Mouse (Mus musculus): ENCODE measurements around the gene Leap2. TPM values are rescaled to one million over a fixed set of nuclear protein-coding genes. Genes with fewer than 3 reads are reported as not detected.

Gene Leap2
- polyA plus RNA-seq, 1 experiment = not detected

DNA sequence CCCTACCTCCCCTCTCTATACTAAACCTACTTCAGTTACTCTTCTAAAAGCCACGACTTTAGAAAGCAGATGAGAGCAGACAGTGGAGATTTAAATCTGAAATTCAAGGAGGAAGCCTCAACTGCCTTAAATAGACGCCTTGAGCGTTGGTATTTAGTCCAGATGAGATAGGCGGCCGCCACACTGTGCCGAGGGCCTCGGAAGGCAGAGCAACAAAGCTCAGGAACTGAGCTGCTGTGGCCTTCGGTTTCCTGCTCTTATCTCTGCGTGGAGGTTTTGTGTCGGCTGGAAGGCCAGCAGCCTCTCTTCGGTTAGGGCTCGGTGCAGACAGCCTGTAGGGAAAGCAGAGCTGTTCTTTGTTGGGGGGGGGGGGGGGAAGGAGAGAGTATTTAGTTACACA lies 19.0 kb upstream of the Leap2 start:
- TF ChIP-seq POLR2A (IDR thresholded peaks at IDR 0.05; ENCODE audit: control insufficient read depth, low read depth, low read length) (peak; percentile 41; the same call in 1 of the 2 replicates), CTCF (IDR thresholded peaks at IDR 0.05; ENCODE audit: control insufficient read depth, insufficient read depth, insufficient replicate concordance, low read depth, low read length) (no peak)
- Histone ChIP-seq H3K27me3 (ENCODE audit: control insufficient read depth, insufficient read depth, low read length) (no peaks in the 10 kb centered on the region), H3K4me3 (ENCODE audit: control insufficient read depth, low read depth, low read length) (no peak overlapping the region), H3K27ac (ENCODE audit: control insufficient read depth, insufficient read depth, low read depth, low read length) (no peak overlapping the region), H3K4me1 (ENCODE audit: control insufficient read depth, insufficient read depth, low read length) (no peaks in the 10 kb centered on the region), H3K36me3 (ENCODE audit: control insufficient read depth, insufficient read depth, low read length) (no peaks in the 10 kb centered on the region)

DNA sequence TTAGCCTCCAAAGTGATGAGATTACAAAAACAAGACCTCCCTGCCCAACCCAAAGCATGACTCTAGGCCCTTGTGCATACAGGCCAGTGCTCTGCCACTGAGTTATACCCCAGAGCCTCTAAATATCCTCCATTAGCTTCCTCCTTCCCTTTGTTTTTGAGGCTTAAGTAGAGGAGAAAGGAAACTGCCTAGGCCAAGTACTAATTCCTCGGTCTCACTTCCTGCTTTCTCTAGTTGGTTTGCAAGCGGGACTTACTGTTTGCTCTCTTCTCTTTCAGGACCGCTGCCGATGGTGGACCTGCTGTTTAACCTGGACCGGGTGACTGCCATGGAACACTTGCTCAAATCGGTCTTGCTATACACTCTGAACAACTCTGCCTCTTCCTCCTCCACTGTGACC lies 13.4 kb upstream of the Leap2 start:
- Histone ChIP-seq H3K36me3 (ENCODE audit: control insufficient read depth, insufficient read depth, low read length) (no peaks in the 10 kb centered on the region), H3K4me1 (ENCODE audit: control insufficient read depth, insufficient read depth, low read length) (peaks cover 2% of the 10 kb centered on the region), H3K27ac (ENCODE audit: control insufficient read depth, insufficient read depth, low read depth, low read length) (no peak overlapping the region), H3K4me3 (ENCODE audit: control insufficient read depth, low read depth, low read length) (no peak overlapping the region), H3K27me3 (ENCODE audit: control insufficient read depth, insufficient read depth, low read length) (no peaks in the 10 kb centered on the region)
- TF ChIP-seq POLR2A (IDR thresholded peaks at IDR 0.05; ENCODE audit: control insufficient read depth, low read depth, low read length) (no peak), CTCF (IDR thresholded peaks at IDR 0.05; ENCODE audit: control insufficient read depth, insufficient read depth, insufficient replicate concordance, low read depth, low read length) (no peak)

DNA sequence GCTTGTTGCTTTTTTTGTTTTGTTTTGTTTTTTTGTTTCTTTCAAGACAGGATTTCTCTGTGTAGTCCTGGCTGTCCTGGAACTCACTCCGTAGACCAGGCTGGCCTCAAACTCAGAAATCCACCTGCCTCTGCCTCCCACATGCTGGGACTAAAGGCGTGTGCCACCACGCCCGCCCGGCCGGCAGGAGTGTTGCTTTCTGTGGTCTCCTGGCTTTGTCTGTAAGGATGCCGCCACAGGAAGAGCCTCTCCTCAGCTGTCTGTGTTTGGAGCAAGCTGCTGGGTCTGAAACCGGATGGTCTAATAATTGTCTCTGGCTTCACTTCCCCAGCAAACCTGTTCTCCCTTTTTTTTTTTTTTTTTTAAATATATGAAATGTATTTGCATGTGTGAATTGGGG lies 12.5 kb upstream of the Leap2 start:
- no peaks in the 10 kb centered on the region for H3K27me3 ChIP-seq (ENCODE audit: control insufficient read depth, insufficient read depth, low read length)
- peaks cover 3% of the 10 kb centered on the region for H3K4me1 ChIP-seq (ENCODE audit: control insufficient read depth, insufficient read depth, low read length)
- no peaks in the 10 kb centered on the region for H3K36me3 ChIP-seq (ENCODE audit: control insufficient read depth, insufficient read depth, low read length)
- no peak for TF ChIP-seq CTCF (IDR thresholded peaks at IDR 0.05; ENCODE audit: control insufficient read depth, insufficient read depth, insufficient replicate concordance, low read depth, low read length)
- no peak for TF ChIP-seq POLR2A (IDR thresholded peaks at IDR 0.05; ENCODE audit: control insufficient read depth, low read depth, low read length)
- no peak overlapping the region for H3K27ac ChIP-seq (ENCODE audit: control insufficient read depth, insufficient read depth, low read depth, low read length)
- no peak overlapping the region for H3K4me3 ChIP-seq (ENCODE audit: control insufficient read depth, low read depth, low read length)

DNA sequence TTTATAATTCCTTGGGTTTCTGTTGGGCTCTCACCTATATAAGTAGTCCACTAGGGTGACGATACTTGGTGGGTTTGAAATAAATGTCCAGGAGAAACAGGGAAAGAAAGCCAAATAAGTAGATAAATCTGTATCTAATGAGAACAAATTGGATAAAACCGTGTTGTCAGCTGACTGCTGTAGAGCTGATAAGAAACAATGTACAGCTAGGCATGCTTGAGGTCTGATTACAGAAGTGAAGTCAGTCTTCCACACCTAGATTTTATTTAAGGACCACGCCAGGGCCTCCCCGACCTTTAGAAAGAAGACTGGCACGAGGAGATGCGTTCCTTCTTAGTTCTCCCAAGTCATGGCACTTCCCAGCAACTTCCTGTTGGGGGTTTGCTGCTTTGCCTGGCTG lies 10.1 kb upstream of the Leap2 start:
- Histone ChIP-seq H3K36me3 (ENCODE audit: control insufficient read depth, insufficient read depth, low read length) (no peaks in the 10 kb centered on the region), H3K4me1 (ENCODE audit: control insufficient read depth, insufficient read depth, low read length) (peaks cover 7% of the 10 kb centered on the region), H3K4me3 (ENCODE audit: control insufficient read depth, low read depth, low read length) (no peak overlapping the region), H3K27ac (ENCODE audit: control insufficient read depth, insufficient read depth, low read depth, low read length) (no peak overlapping the region), H3K27me3 (ENCODE audit: control insufficient read depth, insufficient read depth, low read length) (no peaks in the 10 kb centered on the region)
- TF ChIP-seq POLR2A (IDR thresholded peaks at IDR 0.05; ENCODE audit: control insufficient read depth, low read depth, low read length) (no peak), CTCF (IDR thresholded peaks at IDR 0.05; ENCODE audit: control insufficient read depth, insufficient read depth, insufficient replicate concordance, low read depth, low read length) (no peak)

DNA sequence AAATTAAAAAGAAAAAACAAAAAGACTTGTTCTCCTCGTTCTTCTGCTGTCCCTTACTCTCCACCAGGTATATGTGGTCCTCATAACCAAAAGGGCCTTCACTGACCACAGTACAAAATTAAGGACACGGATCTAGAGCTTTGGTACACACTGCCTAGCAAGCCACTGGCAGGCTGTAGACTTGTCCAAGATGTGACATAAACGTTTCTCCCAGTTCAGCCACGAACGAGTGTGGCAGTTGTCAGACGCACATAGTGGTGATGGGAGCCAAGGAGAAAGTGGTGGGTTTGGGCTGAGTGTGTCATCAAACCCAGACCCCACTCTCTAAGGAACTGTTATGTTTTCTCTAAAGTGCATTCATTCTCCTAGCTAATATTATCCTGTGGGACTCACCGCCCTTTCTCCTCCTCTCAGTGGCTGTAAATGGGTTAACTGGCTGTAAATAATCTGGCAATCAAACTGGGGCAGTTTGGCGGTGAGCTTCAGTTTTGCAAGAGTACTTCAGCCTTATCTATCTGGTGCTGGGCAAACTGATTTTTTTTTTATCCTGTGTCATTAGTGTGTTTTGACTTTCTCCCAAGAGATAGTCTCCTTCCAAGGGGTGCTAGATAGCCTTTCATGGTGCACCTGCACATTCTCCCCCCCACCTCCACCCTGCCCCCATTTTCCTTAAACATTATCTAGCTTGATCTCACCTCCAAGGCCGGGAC lies 8.5 kb upstream of the Leap2 start:
- H3K4me3 ChIP-seq (ENCODE audit: control insufficient read depth, low read depth, low read length) = peak overlapping the region; percentile 94
- peaks cover 7% of the 10 kb centered on the region for H3K4me1 ChIP-seq (ENCODE audit: control insufficient read depth, insufficient read depth, low read length)
- TF ChIP-seq CTCF (IDR thresholded peaks at IDR 0.05; ENCODE audit: control insufficient read depth, insufficient read depth, insufficient replicate concordance, low read depth, low read length) (no peak), POLR2A (IDR thresholded peaks at IDR 0.05; ENCODE audit: control insufficient read depth, low read depth, low read length) (no peak)
- peak overlapping the region; percentile 91 for H3K27ac ChIP-seq (ENCODE audit: control insufficient read depth, insufficient read depth, low read depth, low read length)
- no peaks in the 10 kb centered on the region for H3K27me3 ChIP-seq (ENCODE audit: control insufficient read depth, insufficient read depth, low read length)
- H3K36me3 ChIP-seq (ENCODE audit: control insufficient read depth, insufficient read depth, low read length) = no peaks in the 10 kb centered on the region

DNA sequence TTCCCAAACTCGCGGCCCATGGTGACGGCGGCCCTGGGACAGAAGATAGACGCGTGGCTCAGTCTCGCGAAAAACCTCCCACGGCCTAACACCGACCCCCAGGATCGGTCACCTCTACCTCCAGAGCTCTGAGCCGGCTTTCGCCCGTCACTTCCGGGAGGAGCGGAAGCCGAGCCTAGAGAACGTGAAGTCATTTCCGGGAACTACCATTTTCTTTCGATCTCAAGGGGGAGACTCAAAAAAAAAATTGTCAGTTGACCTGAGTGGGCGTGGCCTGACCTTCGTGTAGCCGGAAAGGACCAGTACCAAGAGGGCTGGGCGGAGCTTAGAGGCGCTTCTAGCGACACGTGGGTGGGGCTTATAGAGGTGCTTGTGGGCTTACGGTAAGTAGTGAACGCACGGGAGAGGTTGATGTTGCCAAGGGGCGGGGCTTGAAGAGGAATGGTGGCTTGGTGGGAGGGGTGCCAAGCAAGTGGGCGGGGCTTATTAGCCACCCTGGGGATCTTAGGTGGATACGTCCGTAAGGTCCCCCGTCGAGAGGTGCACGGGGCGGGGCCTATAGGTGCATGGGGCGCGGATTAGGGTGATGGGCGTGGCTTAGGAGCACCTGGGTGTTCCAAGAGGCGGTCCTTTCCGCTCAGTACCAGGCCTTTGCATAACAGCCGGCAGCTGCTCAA lies 7.8 kb upstream of the Leap2 start, which contains the start of the genes Uqcrq and Gdf9:
TSS of gene Uqcrq (minus strand) at position 162 of the 677 bp plus-strand sequence.
TSS of gene Gdf9 (plus strand) at position 354 of the 677 bp plus-strand sequence.
- Histone ChIP-seq H3K4me1 (ENCODE audit: control insufficient read depth, insufficient read depth, low read length) (peaks cover 7% of the 10 kb centered on the region), H3K27ac (ENCODE audit: control insufficient read depth, insufficient read depth, low read depth, low read length) (peak within 1 kb of the TSS; percentile 91), H3K36me3 (ENCODE audit: control insufficient read depth, insufficient read depth, low read length) (no peaks in the 10 kb centered on the region), H3K27me3 (ENCODE audit: control insufficient read depth, insufficient read depth, low read length) (no peaks in the 10 kb centered on the region), H3K4me3 (ENCODE audit: control insufficient read depth, low read depth, low read length) (peak within 1 kb of the TSS; percentile 94)
- no peak for TF ChIP-seq CTCF (IDR thresholded peaks at IDR 0.05; ENCODE audit: control insufficient read depth, insufficient read depth, insufficient replicate concordance, low read depth, low read length)
- peak; percentile 66 for TF ChIP-seq POLR2A (IDR thresholded peaks at IDR 0.05; ENCODE audit: control insufficient read depth, low read depth, low read length)

DNA sequence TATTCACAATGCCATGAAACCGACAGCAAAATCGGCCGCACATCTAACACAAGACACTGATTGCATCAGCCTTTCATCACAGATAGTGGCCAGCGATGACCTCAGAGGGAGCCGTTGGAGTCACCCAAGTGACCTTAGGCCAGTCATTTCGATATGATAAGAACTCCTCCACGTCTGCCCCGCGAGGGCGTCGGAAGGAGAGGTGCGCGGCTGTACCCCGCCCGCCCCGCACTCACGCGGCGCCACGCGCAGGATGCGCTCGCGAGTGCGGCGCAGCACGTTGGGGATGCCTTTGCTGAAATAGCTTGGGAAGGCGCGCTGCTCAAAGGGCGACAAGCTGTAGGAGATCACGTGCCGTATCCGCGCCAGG lies 7.3 kb upstream of the Leap2 start:
- Histone ChIP-seq H3K4me1 (ENCODE audit: control insufficient read depth, insufficient read depth, low read length) (peaks cover 7% of the 10 kb centered on the region), H3K36me3 (ENCODE audit: control insufficient read depth, insufficient read depth, low read length) (no peaks in the 10 kb centered on the region), H3K27ac (ENCODE audit: control insufficient read depth, insufficient read depth, low read depth, low read length) (peak overlapping the region; percentile 90), H3K4me3 (ENCODE audit: control insufficient read depth, low read depth, low read length) (peak overlapping the region; percentile 94), H3K27me3 (ENCODE audit: control insufficient read depth, insufficient read depth, low read length) (no peaks in the 10 kb centered on the region)
- TF ChIP-seq CTCF (IDR thresholded peaks at IDR 0.05; ENCODE audit: control insufficient read depth, insufficient read depth, insufficient replicate concordance, low read depth, low read length) = no peak
- no peak; the same call in 1 of the 2 replicates for TF ChIP-seq POLR2A (IDR thresholded peaks at IDR 0.05; ENCODE audit: control insufficient read depth, low read depth, low read length)

Measured in testis, adult 2 months (tissue).